Mouse (Mus musculus): ENCODE measurements around the gene Majin.

- TF ChIP-seq POLR2A (IDR thresholded peaks at IDR 0.05; ENCODE audit: insufficient read length, low read depth) (no peak), E2F4 (IDR thresholded peaks at IDR 0.05; ENCODE audit: insufficient read depth) (no peak), USF1 (IDR thresholded peaks at IDR 0.05; ENCODE audit: low read depth) (no peak), MYOG (IDR thresholded peaks at IDR 0.05; ENCODE audit: control insufficient read depth in 1 of 3, insufficient read depth in 1 of 3, insufficient read length in 2 of 3, low read depth in 2 of 3) (no peak), TCF12 (IDR thresholded peaks at IDR 0.05; ENCODE audit: insufficient read depth, poor library complexity, severe bottlenecking) (no peak), MAX (IDR thresholded peaks at IDR 0.05; ENCODE audit: low read depth) (no peak), REST (IDR thresholded peaks at IDR 0.05; ENCODE audit: insufficient read depth, insufficient read length) (no peak), POLR2AphosphoS2 (IDR thresholded peaks at IDR 0.05; ENCODE audit: insufficient read length, low read depth) (no peak)
These were observed 83.3 kb downstream of the Majin start for GRCm38 (mm10) chr19:6267306-6268169.
